Mouse (Mus musculus): Measurements from ENCODE around the gene Tbca. TPM values are rescaled to one million over a fixed set of nuclear protein-coding genes. Genes with fewer than 3 reads are reported as not detected.

The Tbca gene
- polyA plus RNA-seq (2015; fragmentation: Nextera tagmentation; extraction: Ambion mirVana), result 235 and 273 TPM in 2 replicates

DNA sequence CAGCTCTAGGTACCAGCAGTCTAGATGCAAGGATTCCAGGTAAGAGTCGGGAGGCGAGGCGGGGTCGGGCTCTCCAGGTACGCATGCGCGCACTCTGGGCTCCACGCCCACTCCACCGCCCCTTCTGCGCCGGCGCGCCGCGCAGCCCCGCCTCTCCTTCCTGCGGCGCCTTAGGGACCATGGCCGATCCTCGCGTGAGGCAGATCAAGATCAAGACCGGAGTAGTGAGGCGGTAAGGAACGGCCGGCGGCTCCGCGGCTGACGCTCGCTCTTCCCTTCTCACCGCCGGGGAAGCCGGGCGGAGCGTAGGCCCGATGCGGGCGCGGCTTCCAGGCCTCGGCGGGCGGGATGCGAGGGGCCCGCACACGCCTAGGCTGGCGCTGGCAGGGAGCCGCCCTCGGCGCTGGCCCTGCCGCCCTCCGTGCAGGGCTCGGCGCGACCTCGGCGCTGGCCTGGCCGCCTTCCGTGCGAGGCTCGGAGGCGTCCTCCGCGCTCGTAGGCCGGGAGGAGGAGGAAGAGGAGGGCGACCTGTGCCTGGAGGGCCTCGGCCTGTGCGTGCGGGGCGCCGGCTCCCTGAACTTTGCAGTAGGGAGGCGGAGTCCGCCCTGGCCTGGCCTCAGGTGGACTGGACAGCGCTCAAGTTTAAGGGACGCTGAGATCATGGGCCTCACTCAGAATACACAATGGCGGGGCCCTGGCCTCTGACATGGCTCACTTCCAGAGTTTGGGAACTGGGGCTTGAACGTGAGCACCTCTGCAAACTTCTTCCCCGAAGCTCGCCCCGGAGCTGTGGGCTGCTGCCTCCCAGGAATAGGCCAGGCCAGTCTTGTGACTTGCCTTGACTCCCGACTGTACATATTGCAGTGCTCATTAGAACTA is at the start of gene Tbca:
Gene Tbca, plus strand, starts transcription at position 140 of the 879 bp plus-strand sequence.
- no peaks in the 10 kb centered on the region for H3K27me3 ChIP-seq
- no peaks in the 10 kb centered on the region for H3K36me3 ChIP-seq
- H3K4me2 ChIP-seq, result peak within 1 kb of the TSS; percentile 76
- H3K9me3 ChIP-seq (replicated peaks), result no peaks in the 10 kb centered on the region
- peak within 1 kb of the TSS; percentile 91 for H3K27ac ChIP-seq
- peak within 1 kb of the TSS; percentile 97 for H3K9ac ChIP-seq
- H3K4me1 ChIP-seq, result peaks cover 13% of the 10 kb centered on the region
- WGBS, result under 1% methylated on average over 74 of the region's 81 CpGs
- peak within 1 kb of the TSS; percentile 98 for H3K4me3 ChIP-seq (replicated peaks)
- ATAC-seq (replicated peaks; ENCODE audit: low FRiP score), result peak; percentile 97

DNA sequence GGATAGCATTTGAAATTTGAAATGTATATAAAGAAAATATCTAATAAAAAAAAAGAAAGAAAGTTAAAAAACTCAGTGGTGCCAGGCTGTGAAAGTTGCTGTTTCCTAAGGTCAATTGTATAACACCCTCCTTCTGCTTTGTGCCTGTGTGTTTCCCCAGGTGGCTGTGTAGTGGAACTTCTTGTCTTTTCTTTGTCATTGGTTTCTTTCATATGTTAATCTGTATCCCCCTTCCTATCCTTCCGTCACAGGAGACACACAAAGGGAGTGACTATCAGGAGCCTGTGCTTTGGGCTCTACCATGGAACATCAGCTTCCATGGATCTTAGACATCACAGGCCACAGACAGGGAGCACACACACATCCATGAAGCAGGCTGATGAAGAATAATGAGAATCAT is 43.5 kb upstream of the Tbca start:
- H3K27ac ChIP-seq, result no peak overlapping the region
- no peaks in the 10 kb centered on the region for H3K4me1 ChIP-seq
- no peak for ATAC-seq (replicated peaks; ENCODE audit: low FRiP score)
- H3K36me3 ChIP-seq, result no peaks in the 10 kb centered on the region
- no peaks in the 10 kb centered on the region for H3K9me3 ChIP-seq (replicated peaks)
- no peaks in the 10 kb centered on the region for H3K27me3 ChIP-seq
- 59% methylated on average over 1 of the region's 1 CpGs for WGBS
- no peak overlapping the region for H3K4me3 ChIP-seq (replicated peaks)
- no peak overlapping the region for H3K4me2 ChIP-seq
- no peak overlapping the region for H3K9ac ChIP-seq

DNA sequence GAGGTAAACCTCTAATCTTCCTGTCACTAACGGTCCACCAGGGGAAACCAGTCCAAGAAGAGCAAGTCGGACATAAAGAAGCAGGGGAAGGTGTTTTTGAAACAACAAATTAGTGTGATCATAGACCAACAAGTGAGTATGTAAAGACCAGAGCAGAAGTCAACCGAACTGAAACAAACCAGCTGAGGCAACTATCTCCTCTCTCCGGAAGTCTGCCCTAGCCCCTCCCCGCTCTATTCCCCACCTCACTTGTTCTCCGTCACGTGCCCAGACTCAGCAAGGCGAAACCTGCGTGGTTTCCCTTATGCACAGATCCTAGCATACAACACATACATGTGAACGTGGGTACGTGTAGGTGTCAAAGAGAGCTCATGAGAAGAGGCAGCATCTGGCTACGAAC is 22.9 kb upstream of the Tbca start:
- WGBS, result 86% methylated on average over 12 of the region's 12 CpGs
- Histone ChIP-seq H3K9ac (no peak overlapping the region), H3K36me3 (no peaks in the 10 kb centered on the region), H3K4me3 (replicated peaks) (no peak overlapping the region), H3K27me3 (no peaks in the 10 kb centered on the region), H3K4me1 (no peaks in the 10 kb centered on the region), H3K27ac (no peak overlapping the region), H3K4me2 (no peak overlapping the region), H3K9me3 (replicated peaks) (no peaks in the 10 kb centered on the region)
- no peak for ATAC-seq (replicated peaks; ENCODE audit: low FRiP score)

DNA sequence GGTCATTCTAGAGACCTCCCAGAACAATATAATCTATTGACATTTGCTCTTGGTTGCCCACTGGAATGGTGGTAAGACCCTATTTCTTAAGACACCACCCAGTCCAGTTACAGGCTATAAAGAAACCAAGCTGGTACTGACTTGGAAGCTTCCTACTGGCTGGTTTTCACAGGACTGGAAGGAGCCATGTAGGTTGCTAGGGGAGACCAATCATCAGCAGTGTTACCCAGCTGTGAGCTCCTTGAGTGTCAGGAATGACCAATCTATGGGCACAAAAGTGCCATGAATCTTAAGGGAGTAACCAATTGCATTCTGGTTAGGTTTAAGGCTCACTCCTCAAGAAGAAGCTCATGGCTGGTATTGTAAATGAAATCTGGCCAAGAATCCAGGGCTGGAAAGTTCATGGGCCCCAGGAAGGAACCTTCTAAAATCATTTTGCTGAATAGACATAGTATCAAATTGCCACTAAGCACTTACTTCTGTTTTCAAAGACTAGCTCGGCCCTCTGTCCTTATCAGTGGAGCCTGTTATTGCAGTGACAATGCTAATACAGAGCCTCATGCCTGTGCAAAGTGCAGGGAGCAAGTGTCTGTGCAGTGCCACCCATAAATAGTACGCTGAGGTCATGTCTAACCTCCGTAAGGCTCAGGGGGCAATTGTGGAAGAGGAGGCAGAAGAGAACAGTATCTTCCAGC is 20.1 kb upstream of the Tbca start:
- Histone ChIP-seq H3K36me3 (no peaks in the 10 kb centered on the region), H3K4me1 (no peaks in the 10 kb centered on the region), H3K4me2 (no peak overlapping the region), H3K4me3 (replicated peaks) (no peak overlapping the region), H3K9ac (no peak overlapping the region), H3K27ac (no peak overlapping the region), H3K9me3 (replicated peaks) (no peaks in the 10 kb centered on the region), H3K27me3 (no peaks in the 10 kb centered on the region)
- no peak for ATAC-seq (replicated peaks; ENCODE audit: low FRiP score)
- 63% methylated on average over 3 of the region's 3 CpGs for WGBS

DNA sequence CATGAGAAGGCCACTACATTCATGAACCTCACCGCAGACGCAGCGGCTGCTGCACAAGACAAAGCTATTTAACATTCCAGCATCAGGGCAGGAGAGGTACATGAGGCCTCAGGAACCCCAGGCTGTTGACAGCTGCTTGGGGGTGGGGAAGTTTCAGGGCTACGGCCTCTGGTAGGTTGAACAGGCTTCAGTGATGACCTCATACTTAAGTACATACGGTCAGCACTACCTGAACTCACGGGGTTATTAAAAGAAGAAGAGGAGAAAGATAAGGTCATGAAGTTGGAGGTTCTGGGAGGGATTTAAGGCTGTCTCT is 19.6 kb upstream of the Tbca start:
- WGBS, result 76% methylated on average over 6 of the region's 6 CpGs
- H3K4me3 ChIP-seq (replicated peaks), result no peak overlapping the region
- no peak overlapping the region for H3K9ac ChIP-seq
- H3K4me2 ChIP-seq, result no peak overlapping the region
- ATAC-seq (replicated peaks; ENCODE audit: low FRiP score), result no peak
- no peaks in the 10 kb centered on the region for H3K9me3 ChIP-seq (replicated peaks)
- H3K36me3 ChIP-seq, result no peaks in the 10 kb centered on the region
- no peaks in the 10 kb centered on the region for H3K27me3 ChIP-seq
- H3K4me1 ChIP-seq, result no peaks in the 10 kb centered on the region
- H3K27ac ChIP-seq, result no peak overlapping the region

DNA sequence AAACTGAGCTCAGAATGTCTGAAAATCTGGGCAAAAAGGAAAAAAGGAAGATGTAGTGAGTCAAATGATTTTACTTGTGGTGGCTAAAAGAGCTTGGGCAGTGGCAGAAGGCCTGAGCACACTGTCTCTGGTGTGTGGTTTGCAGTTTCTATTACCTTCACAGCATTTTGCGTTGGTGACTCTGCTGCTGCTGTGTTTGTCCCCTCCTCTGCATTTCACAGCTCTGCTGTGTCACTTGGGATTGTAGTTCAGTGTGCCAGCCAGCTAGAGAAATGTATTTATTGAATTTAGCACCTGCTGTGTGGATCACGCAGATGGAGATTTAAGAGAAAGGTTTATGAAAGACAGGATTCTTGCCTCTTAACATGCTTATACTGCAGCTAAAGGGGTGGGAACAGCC is 1.8 kb upstream of the Tbca start:
- Histone ChIP-seq H3K9ac (no peak overlapping the region), H3K36me3 (no peaks in the 10 kb centered on the region), H3K27ac (no peak overlapping the region), H3K4me2 (no peak overlapping the region), H3K4me3 (replicated peaks) (no peak overlapping the region), H3K27me3 (no peaks in the 10 kb centered on the region), H3K9me3 (replicated peaks) (no peaks in the 10 kb centered on the region), H3K4me1 (peaks cover 13% of the 10 kb centered on the region)
- WGBS, result 65% methylated on average over 2 of the region's 2 CpGs
- no peak for ATAC-seq (replicated peaks; ENCODE audit: low FRiP score)

DNA sequence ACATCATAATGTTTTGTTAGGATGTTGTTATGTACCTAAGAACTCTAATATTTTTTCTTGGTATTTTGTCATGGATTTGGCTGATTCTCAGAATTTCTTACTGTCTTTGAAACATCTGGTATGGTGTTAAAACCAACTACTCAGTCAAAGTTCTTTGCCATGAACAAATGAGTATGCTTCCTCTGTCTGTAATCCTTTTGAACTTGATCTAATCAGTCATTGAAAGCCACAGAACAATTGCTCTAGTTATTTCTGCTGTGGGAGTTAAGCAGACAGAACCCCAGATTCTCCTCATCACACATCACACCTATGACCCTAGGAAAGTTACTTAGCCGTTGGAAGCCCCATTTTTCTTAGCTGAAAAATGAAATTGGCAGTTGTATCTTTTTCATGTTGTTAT is 6.0 kb downstream of the Tbca start:
- H3K4me2 ChIP-seq, result no peak overlapping the region
- no peak for ATAC-seq (replicated peaks; ENCODE audit: low FRiP score)
- H3K36me3 ChIP-seq, result no peaks in the 10 kb centered on the region
- H3K27me3 ChIP-seq, result no peaks in the 10 kb centered on the region
- no peak overlapping the region for H3K9ac ChIP-seq
- H3K27ac ChIP-seq, result no peak overlapping the region
- no peaks in the 10 kb centered on the region for H3K9me3 ChIP-seq (replicated peaks)
- WGBS, result 62% methylated on average over 1 of the region's 1 CpGs
- no peak overlapping the region for H3K4me3 ChIP-seq (replicated peaks)
- peaks cover 9% of the 10 kb centered on the region for H3K4me1 ChIP-seq

DNA sequence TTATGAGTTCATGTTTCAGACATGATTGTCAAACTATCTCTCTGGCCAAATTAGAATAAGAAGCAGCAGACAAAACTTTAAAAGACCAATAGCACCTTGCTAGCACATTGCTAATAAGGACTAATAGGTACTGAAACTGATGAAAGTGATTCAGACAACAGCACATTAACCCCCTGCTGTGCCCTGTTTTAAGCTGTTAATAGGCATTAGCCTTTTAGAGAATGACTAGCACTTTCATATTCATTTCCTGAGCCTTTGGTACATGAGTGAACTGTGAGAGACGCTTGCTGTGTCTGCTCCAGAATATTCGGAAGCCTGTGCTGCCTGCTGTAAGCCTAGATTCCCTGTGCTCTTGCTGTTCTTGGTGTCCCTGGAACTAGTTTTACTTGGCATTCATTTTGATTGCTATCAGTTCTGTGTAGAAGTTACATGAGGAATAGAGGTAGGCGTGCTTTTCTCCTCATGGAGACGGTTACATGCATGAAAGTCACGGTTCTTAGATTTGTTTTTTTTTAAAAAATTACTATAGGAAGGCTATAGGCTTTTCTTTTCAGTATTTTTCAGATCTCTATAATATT is 14.9 kb downstream of the Tbca start:
- Histone ChIP-seq H3K9me3 (replicated peaks) (no peaks in the 10 kb centered on the region), H3K4me3 (replicated peaks) (no peak overlapping the region), H3K27me3 (no peaks in the 10 kb centered on the region), H3K36me3 (no peaks in the 10 kb centered on the region), H3K27ac (no peak overlapping the region), H3K4me1 (peaks cover 13% of the 10 kb centered on the region), H3K4me2 (no peak overlapping the region), H3K9ac (no peak overlapping the region)
- WGBS, result 83% methylated on average over 5 of the region's 5 CpGs
- ATAC-seq (replicated peaks; ENCODE audit: low FRiP score), result no peak

DNA sequence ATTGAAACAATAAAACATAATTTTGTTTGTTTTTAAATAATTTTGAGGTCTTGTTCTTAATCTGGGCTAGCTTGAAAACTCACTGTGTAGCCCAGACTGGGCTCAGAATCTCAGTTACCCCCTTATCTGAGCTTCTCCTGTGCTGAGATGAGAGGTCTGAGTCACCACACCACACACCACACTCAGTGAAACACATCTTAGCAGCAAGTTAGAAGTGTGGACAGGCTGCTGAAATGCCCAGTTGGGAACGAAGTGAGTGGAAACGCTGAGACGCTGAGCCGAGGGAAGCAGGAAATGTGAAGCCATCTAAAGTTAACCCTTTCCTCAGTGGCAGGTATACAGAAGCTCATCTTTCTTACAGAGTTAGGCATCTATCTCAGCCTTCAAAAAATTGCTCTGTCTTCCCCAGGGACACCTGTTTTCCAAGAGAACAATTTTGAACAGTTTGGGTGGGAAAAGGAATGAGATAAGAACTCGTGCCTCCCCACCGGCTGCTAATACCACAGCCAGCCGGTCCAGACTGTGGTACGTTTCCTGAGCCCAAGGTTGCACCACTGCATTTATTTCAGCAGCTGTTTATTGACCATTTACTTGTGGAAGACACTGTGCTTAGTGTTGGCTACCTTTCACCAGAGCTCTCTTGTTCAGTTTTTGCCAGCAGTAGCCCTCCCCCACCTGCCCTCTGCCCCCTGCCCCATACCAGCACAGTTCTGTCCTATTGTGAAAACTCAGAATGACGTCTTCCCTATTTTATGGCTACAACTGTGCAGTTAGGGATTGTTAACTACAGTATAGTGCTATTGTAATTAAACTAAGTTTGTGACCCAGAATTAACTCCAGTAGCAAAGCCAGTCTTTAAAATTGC is 17.8 kb downstream of the Tbca start:
- H3K27me3 ChIP-seq, result no peaks in the 10 kb centered on the region
- H3K27ac ChIP-seq, result no peak overlapping the region
- no peak overlapping the region for H3K4me2 ChIP-seq
- no peak overlapping the region for H3K9ac ChIP-seq
- no peaks in the 10 kb centered on the region for H3K9me3 ChIP-seq (replicated peaks)
- ATAC-seq (replicated peaks; ENCODE audit: low FRiP score), result no peak
- H3K36me3 ChIP-seq, result no peaks in the 10 kb centered on the region
- 23% methylated on average over 9 of the region's 9 CpGs for whole genome bisulfite sequencing
- H3K4me3 ChIP-seq (replicated peaks), result no peak overlapping the region
- peaks cover 11% of the 10 kb centered on the region for H3K4me1 ChIP-seq

DNA sequence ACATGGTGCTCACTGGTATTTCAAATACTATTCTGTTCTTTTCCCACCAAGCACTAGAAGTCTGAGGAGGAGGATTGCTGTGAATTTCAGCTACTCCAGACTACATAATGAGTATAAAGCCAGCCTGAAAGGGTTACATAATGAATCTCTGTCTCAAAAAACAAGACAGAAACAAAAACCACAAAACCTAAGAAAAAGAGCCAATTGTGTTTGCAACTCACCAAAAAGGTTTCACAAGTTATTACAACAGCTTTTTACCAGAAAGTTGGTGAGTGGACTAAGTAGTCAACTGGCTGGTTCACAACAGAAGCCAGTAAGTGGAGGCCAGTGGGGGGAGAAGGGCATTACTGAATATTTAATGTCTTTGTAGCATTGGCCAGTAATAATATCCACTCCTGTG is 19.9 kb downstream of the Tbca start:
- Histone ChIP-seq H3K27ac (no peak overlapping the region), H3K27me3 (no peaks in the 10 kb centered on the region), H3K9me3 (replicated peaks) (no peaks in the 10 kb centered on the region), H3K4me3 (replicated peaks) (no peak overlapping the region), H3K9ac (no peak overlapping the region), H3K4me2 (no peak overlapping the region), H3K36me3 (no peaks in the 10 kb centered on the region), H3K4me1 (peaks cover 11% of the 10 kb centered on the region)
- ATAC-seq (replicated peaks; ENCODE audit: low FRiP score), result no peak

DNA sequence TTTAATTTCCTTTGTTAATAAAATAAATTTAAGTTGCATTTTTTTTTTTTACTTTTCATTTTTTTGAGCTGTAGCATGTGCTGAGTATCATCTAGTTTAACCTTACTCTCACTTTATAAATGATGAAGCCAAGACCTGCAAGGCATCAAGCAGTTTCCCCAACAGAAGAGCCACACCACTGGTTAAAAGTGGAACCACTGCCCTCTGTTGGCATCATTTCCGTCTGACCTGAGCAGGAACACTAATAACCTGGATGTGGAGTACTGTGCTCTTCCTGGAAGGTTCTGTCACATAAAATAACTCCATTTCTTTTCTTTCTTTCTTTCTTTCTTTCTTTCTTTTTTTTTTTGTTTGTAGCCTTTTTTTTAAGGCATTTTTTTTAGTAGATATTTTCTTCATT is 21.0 kb downstream of the Tbca start:
- Histone ChIP-seq H3K9ac (no peak overlapping the region), H3K27ac (no peak overlapping the region), H3K4me2 (no peak overlapping the region), H3K9me3 (replicated peaks) (no peaks in the 10 kb centered on the region), H3K4me3 (replicated peaks) (no peak overlapping the region), H3K36me3 (no peaks in the 10 kb centered on the region), H3K27me3 (no peaks in the 10 kb centered on the region), H3K4me1 (peaks cover 11% of the 10 kb centered on the region)
- 67% methylated on average over 1 of the region's 1 CpGs for WGBS
- ATAC-seq (replicated peaks; ENCODE audit: low FRiP score), result no peak

DNA sequence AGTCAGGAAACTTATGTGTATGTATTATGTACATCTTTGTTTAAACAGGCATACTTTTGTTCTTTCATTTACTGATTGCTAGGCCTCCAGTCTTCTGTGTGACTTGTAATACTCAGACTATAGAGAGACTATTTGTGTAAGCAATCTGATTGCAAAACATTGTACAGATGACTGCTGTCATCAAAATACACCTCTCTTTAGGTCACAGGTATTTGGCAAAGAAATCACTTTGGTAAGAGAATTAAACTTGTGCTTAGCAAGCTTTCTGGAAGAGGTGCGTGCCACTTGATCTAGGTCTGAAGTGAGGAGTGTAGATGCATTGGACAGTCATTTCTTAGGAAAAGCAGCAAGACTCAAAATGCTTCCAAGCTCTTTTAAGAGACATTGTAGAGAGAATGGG is 22.7 kb downstream of the Tbca start:
- no peak for ATAC-seq (replicated peaks; ENCODE audit: low FRiP score)

More for the DNA sequence above, 22.7 kb downstream of the Tbca start:
- Histone ChIP-seq H3K4me2 (no peak overlapping the region), H3K27me3 (no peaks in the 10 kb centered on the region), H3K4me1 (peaks cover 10% of the 10 kb centered on the region), H3K36me3 (no peaks in the 10 kb centered on the region), H3K27ac (no peak overlapping the region), H3K9ac (no peak overlapping the region), H3K9me3 (replicated peaks) (no peaks in the 10 kb centered on the region), H3K4me3 (replicated peaks) (no peak overlapping the region)
- 98% methylated on average over 1 of the region's 1 CpGs for WGBS
